Mouse (Mus musculus): Measurements from ENCODE around the gene Gm49450. TPM values are rescaled to one million over a fixed set of nuclear protein-coding genes. Genes with fewer than 3 reads are reported as not detected.

The Gm49450 gene
- polyA plus RNA-seq, 1 experiment from 2014 or later = not detected

DNA sequence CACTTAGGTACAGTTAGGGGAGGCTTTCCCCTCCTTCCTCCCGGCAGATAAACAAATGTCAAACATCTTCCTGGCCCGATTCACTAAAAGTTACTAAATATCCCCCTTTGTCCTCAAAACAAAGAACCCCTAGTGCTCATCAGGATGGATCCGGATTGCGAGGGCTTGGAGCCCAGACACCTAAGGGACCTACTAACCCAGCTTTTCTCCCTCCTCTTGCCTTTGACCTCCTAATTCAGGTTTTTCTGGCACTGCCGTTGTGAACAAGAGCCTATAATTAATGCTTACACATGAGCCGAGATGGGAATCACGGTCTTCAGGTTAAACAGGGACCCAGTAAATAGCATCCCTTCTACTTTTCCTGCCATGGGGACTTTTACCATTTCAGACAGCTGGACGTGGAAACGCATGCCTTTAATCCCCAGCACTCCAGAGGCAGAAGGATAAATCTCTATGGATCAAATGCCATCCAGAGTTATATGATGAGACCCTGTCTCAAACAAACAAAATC lies 38.2 kb upstream of the Gm49450 start:
- H3K4me2 ChIP-seq = peak overlapping the region; percentile 72
- no peak for ATAC-seq (ENCODE audit: low FRiP score)
- no peaks in the 10 kb centered on the region for H3K27me3 ChIP-seq
- H3K36me3 ChIP-seq (replicated peaks) = no peaks in the 10 kb centered on the region
- H3K4me3 ChIP-seq (replicated peaks) = peak overlapping the region; percentile 14; the same call in 1 of the 2 replicates
- peaks cover 68% of the 10 kb centered on the region for H3K4me1 ChIP-seq
- peak overlapping the region; percentile 57 for H3K9ac ChIP-seq
- no peaks in the 10 kb centered on the region for H3K9me3 ChIP-seq
- H3K27ac ChIP-seq = peak overlapping the region; percentile 95
- WGBS = 3% methylated on average over 9 of the region's 9 CpGs

DNA sequence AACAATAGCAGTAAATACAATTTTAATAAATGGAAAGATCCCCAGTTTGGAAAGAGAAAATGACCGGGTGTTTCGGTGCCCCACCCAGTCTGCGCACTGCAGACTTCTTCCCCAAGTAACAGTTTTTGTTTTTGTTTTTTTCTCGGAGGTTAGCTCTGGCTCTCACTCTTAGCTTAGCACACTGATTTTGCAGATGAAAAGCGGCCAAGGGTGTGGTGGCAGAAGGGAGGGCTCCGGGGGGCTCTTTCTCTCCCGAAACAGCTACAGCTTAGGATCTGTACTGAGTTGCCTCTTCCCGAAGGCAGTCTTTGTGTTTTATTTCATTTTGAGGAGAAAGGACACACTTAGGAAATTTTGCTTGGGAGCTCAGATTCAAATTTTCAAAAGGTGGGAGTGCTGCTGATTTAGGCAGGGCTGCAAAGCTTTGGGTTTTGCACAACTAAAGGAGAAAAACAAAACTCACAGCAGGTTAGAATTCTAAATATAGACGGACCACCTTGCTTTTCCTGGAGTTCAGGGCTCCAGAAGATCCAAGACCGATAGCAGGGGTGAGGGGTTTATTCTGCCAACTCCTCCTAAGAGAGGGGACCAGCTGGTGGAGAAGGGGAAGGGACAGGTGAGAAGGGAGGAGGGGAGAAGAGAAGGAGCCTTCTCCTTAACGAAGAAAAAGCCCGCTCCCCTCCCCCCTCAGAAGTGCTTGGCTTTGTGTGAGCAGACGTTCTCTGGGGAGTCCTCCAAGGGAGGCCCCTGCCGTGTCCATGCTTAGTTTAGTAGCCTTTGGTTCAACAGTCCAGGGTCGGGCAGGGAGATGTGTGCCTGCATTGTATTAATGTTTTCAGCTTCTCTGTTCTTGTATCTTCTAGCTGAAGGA lies 37.6 kb upstream of the Gm49450 start:
- Histone ChIP-seq H3K27me3 (no peaks in the 10 kb centered on the region), H3K4me3 (replicated peaks) (peak overlapping the region; percentile 14; the same call in 1 of the 2 replicates), H3K9me3 (no peaks in the 10 kb centered on the region), H3K27ac (peak overlapping the region; percentile 95), H3K4me2 (peak overlapping the region; percentile 72), H3K36me3 (replicated peaks) (no peaks in the 10 kb centered on the region), H3K9ac (peak overlapping the region; percentile 57), H3K4me1 (peaks cover 75% of the 10 kb centered on the region)
- ATAC-seq (ENCODE audit: low FRiP score) = no peak
- 8% methylated on average over 15 of the region's 15 CpGs for WGBS

DNA sequence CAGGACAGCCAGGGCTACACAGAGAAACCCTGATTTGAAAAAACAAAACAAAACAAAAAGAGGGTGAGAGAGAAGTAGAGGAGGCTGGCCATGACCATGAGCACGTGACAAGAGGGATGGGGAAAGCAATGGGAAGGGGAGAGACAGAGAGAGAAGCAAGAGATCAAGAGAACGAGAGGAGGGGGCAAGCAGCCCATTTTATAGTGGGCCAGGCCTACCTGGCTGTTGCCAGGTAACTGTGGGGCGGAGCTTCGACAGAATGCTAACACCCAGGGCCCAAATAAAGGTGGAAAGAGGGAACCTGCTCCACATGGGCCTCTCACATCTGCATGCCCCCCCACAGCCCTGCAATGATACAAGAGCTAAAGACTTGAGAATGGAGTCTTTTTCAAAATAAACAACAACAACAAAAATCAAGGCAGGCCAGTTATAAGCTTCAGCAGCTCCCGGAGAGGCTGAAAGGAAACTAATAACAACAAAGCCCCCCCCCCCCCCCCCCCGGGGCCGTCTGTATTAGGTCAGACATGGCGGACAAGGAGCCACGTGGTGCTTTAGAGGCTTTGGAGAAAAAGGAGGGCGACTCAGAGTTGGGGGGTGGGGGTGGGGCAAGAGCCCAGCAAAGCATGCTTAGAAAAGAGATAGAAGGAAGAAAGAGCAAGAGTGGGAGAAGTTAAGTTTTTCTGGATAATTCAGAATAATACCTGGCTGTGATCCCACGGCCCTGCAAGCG lies 36.5 kb upstream of the Gm49450 start:
- WGBS = 30% methylated on average over 11 of the region's 12 CpGs
- no peaks in the 10 kb centered on the region for H3K9me3 ChIP-seq
- H3K27me3 ChIP-seq = no peaks in the 10 kb centered on the region
- peak overlapping the region; percentile 57 for H3K9ac ChIP-seq
- no peak for ATAC-seq (ENCODE audit: low FRiP score)
- peak overlapping the region; percentile 95 for H3K27ac ChIP-seq
- H3K4me1 ChIP-seq = peaks cover 85% of the 10 kb centered on the region
- peak overlapping the region; percentile 14; the same call in 1 of the 2 replicates for H3K4me3 ChIP-seq (replicated peaks)
- peak overlapping the region; percentile 72 for H3K4me2 ChIP-seq
- no peaks in the 10 kb centered on the region for H3K36me3 ChIP-seq (replicated peaks)

DNA sequence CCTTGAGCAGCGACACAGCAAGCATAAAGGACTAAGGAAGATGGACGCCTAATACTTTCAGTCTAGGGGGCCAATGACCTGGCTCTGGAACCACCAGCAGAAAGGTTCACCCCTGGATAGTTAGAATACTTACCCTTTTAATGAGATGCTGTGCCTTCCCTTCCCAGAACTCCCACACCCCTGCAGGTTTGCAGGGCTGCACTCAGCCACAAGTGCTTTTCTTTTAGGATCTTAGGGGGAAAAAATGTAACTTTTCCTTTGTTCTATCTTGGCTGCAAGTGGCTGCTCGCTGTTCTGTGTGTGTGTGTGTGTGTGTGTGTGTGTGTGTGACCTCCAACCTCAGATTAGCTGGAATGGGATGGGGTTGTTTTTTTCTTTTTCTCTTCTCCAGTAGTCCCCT lies 35.4 kb upstream of the Gm49450 start:
- no peak overlapping the region for H3K9ac ChIP-seq

DNA sequence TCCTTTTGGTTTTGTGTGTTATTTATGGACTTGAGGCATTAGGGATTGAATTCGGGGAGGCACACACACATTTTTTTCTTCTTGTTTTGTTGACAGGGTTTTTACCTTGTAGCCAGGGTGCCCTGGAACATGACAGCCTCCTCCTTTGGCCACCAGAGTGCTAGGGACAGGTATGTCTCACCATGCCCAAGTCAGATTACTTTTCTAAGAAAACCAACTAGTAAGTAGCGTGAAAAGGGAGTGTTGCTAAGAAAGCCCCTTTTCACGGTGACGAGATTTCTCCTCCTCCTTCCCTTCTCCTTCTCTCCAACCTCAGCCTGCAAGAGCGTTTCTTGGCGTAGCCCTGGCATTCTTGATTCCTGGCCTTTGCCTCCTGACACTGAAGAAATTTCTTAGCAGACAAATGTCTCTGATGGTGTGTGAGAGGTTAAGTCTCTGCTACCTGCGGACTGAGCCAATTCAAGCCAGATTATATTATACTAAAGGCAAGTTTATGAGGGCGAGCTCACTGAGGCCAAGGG lies 34.4 kb upstream of the Gm49450 start:
- ATAC-seq (ENCODE audit: low FRiP score) = no peak
- Histone ChIP-seq H3K4me3 (replicated peaks) (peak overlapping the region; percentile 17; the same call in 1 of the 2 replicates), H3K27ac (peak overlapping the region; percentile 97), H3K9ac (peak overlapping the region; percentile 36; the same call in 1 of the 2 replicates), H3K4me1 (peaks cover 95% of the 10 kb centered on the region), H3K36me3 (replicated peaks) (no peaks in the 10 kb centered on the region), H3K9me3 (no peaks in the 10 kb centered on the region), H3K4me2 (peak overlapping the region; percentile 63), H3K27me3 (no peaks in the 10 kb centered on the region)
- WGBS = 30% methylated on average over 8 of the region's 8 CpGs

More for the DNA sequence above, 35.4 kb upstream of the Gm49450 start:
- no peak for ATAC-seq (ENCODE audit: low FRiP score)
- no peaks in the 10 kb centered on the region for H3K36me3 ChIP-seq (replicated peaks)
- H3K4me2 ChIP-seq = 0 out of 2 replicates have a peak overlapping the region, but pooled peaks have one; percentile 63
- no peak overlapping the region for H3K4me3 ChIP-seq (replicated peaks)
- no peaks in the 10 kb centered on the region for H3K27me3 ChIP-seq
- 53% methylated on average over 3 of the region's 3 CpGs for WGBS
- no peaks in the 10 kb centered on the region for H3K9me3 ChIP-seq
- H3K27ac ChIP-seq = no peak overlapping the region
- H3K4me1 ChIP-seq = peaks cover 91% of the 10 kb centered on the region

DNA sequence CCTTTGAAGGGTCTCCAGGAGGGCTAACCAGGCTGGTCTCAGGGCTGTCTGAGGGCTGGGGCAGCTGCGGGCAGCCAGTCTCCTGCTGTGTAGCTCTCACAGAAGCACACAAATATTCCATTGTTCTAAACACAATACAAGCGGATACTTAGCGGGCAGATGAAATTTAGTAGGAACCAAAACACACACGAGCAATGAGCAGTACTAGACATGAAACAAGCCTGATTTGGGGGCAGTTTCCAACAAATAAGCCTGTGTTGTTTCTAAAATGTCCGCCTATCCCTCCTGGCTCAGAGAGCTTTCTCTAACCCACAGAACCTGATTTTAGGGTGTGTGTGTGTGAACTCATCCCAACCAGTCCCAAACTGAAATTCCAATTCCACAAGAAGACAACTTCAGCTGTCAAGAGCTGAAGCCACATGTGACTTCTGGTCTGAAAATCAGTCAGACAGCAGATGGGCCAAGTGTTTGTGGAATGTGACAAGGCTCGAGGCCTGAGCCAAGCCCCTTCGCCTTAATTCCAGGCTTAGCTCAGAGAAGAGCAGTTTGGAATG lies 33.8 kb upstream of the Gm49450 start:
- 4% methylated on average over 7 of the region's 7 CpGs for WGBS
- H3K36me3 ChIP-seq (replicated peaks) = no peaks in the 10 kb centered on the region
- H3K27me3 ChIP-seq = no peaks in the 10 kb centered on the region
- peak overlapping the region; percentile 36; the same call in 1 of the 2 replicates for H3K9ac ChIP-seq
- H3K4me1 ChIP-seq = peaks cover 95% of the 10 kb centered on the region
- no peak for ATAC-seq (ENCODE audit: low FRiP score)
- peak overlapping the region; percentile 63 for H3K4me2 ChIP-seq
- peak overlapping the region; percentile 97 for H3K27ac ChIP-seq
- no peaks in the 10 kb centered on the region for H3K9me3 ChIP-seq
- H3K4me3 ChIP-seq (replicated peaks) = peak overlapping the region; percentile 17

DNA sequence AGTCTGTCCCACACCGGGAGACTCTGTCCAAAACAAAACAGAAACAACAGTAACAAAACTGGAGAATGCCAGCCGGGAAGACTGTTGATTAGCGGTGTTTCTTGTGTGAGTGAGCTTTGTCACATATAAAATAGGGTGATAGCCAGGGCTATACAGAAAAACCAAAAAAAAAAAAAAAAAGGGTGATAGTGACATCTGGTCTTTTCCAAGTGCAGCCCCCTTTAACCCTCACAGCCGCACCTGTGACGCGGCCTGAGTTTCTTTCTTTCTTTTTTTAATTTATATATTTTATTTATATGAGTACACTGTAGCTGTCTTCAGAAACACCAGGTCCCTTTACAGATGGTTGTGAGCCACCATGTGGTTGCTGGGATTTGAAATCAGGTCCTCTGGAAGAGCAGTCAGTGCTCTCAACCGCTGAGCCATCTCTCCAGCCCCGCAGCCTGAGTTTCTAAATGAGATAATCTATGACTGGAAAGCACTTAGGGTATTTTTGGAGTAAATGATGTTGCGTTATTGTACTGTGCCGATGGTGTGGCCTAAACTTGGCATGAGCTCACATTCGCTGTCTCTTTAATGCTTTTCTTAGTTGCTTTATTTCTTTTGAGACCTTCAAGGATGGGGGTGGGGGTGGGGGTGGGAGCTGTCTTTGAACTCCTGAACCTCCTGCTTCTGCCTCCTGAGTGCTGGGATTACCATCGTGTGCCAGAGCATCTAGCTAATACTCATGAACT lies 32.8 kb upstream of the Gm49450 start:
- no peaks in the 10 kb centered on the region for H3K27me3 ChIP-seq
- no peak for ATAC-seq (ENCODE audit: low FRiP score)
- H3K4me1 ChIP-seq = peaks cover 92% of the 10 kb centered on the region
- 17% methylated on average over 12 of the region's 12 CpGs for WGBS
- H3K36me3 ChIP-seq (replicated peaks) = no peaks in the 10 kb centered on the region
- H3K4me3 ChIP-seq (replicated peaks) = peak overlapping the region; percentile 44
- H3K9me3 ChIP-seq = no peaks in the 10 kb centered on the region
- peak overlapping the region; percentile 68 for H3K9ac ChIP-seq
- peak overlapping the region; percentile 63 for H3K4me2 ChIP-seq
- peak overlapping the region; percentile 97 for H3K27ac ChIP-seq

DNA sequence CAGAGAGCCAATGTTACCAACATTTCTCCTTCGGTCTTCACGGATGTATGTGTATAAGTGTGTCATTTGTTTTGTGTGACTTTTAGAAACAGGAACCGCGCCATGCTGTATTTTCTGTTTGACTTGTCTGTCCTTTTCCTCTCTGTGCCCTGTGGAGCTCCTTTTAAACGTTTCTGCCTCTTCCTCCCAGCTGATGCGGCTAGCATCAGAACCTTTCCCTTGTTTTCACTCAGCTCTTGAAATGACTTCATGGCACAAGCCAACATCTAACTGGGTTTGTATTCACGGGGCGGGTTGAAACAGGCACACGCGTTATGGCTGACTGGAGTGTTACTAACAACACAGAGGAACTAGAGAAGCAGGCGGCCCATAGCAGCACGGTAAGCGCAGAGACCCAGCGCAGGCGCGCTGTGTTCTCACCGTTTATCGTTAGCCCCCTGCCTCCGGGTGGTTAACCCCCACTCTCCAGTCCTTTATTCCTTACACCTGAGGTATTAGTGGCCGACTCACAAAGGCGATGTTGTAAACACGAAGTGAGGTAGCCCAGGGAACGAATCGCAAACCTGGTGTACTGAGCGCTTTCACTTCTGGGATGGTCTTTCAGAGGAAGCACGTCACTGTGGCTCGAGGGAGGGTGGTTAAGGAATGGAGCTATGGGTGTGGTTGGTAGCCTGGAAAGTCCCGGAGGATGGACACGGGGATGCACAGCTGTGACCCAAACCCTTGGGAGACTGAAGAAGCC lies 32.1 kb upstream of the Gm49450 start:
- H3K36me3 ChIP-seq (replicated peaks) = no peaks in the 10 kb centered on the region
- peak overlapping the region; percentile 97 for H3K27ac ChIP-seq
- peak overlapping the region; percentile 63 for H3K4me2 ChIP-seq
- H3K27me3 ChIP-seq = no peaks in the 10 kb centered on the region
- H3K4me1 ChIP-seq = peaks cover 85% of the 10 kb centered on the region
- no peaks in the 10 kb centered on the region for H3K9me3 ChIP-seq
- peak overlapping the region; percentile 68 for H3K9ac ChIP-seq
- 3% methylated on average over 29 of the region's 29 CpGs for WGBS
- H3K4me3 ChIP-seq (replicated peaks) = peak overlapping the region; percentile 44
- peak; percentile 50 for ATAC-seq (ENCODE audit: low FRiP score)

DNA sequence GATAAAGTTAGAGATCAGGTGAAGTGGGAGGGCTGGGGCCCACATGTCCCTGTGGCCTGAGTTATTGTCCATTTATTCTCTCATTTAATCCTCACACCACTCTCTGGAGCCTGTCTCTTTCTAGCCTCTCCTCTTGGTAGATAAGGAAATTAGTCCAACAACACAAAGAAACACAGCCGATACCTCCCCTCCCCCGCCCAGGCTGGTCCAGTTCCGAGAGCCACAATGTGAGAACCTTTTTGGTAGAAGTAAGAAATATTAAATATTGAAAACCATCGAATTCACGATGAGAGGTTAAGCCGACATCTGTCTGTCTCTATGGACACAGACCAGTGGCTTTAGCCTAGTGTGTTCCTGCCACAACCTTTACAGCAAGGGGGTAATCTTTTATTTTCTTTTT lies 31.3 kb upstream of the Gm49450 start:
- no peak for ATAC-seq (ENCODE audit: low FRiP score)
- Histone ChIP-seq H3K4me1 (peaks cover 85% of the 10 kb centered on the region), H3K36me3 (replicated peaks) (no peaks in the 10 kb centered on the region), H3K9ac (peak overlapping the region; percentile 68), H3K4me3 (replicated peaks) (peak overlapping the region; percentile 44), H3K27ac (peak overlapping the region; percentile 97), H3K9me3 (no peaks in the 10 kb centered on the region), H3K4me2 (peak overlapping the region; percentile 63), H3K27me3 (no peaks in the 10 kb centered on the region)
- WGBS = 39% methylated on average over 6 of the region's 6 CpGs

DNA sequence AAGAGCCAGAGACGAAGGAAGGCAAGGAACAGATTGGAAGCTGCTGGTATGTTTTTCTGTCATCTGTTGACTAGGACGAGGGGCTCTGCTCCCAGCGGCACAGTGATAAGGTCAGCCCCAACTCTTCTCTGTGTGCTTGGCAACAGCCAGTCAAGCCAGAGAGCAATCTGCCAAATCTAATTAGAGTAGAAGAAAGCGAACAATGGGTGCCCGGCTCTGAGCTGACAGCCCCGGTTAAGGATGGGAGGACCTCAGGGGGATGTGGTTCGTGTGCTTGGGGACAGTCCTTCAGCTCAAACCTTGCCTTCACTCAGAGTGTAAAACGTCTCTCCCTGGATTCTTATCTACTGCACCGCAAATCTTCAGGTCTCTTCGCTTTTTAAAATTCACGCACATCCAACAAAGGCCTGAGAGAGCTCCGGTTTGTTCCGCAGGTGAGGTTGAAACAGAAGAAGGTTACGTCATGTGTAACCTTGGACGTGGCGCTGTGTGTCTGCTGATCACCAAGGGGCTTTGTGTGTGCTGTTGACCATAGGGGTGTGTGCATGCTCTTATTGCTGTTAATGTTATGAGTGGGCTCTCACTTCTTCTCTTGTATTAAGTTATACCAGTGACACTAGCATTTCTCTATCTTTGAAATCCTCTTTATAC lies 30.2 kb upstream of the Gm49450 start:
- peak; percentile 55 for ATAC-seq (ENCODE audit: low FRiP score)
- WGBS = 21% methylated on average over 16 of the region's 16 CpGs
- Histone ChIP-seq H3K9me3 (no peaks in the 10 kb centered on the region), H3K27ac (peak overlapping the region; percentile 78), H3K4me1 (peaks cover 80% of the 10 kb centered on the region), H3K9ac (peak overlapping the region; percentile 53), H3K4me3 (replicated peaks) (peak overlapping the region; percentile 27), H3K27me3 (no peaks in the 10 kb centered on the region), H3K36me3 (replicated peaks) (no peaks in the 10 kb centered on the region), H3K4me2 (peak overlapping the region; percentile 63)

Measured in forebrain, embryonic 12.5 days (tissue).